Mouse (Mus musculus) stomach, postnatal 0 days (tissue): ENCODE results near the gene 1190007I07Rik. TPM values are rescaled to one million over a fixed set of nuclear protein-coding genes. Genes with fewer than 3 reads are reported as not detected.

Experiments used
- ATAC-seq: fragments of 200-750 bp; cut with Nextera tagmentation; 2 replicates; pipeline ENCODE4 v1.8.0; 2017; ENCODE audit not compliant: low FRiP score, low TSS enrichment
- DNase-seq: peaks from one replicate; pipeline ENCODE4 v3.0.0-alpha.2; 2016; ENCODE audit warnings: low spot score
- H3K27ac ChIP-seq: fragments of 300-500 bp; sonication (generic); replicated peaks from 2 replicates; pipeline ENCODE4 v1.5.1; 2014; ENCODE audit warnings: mild to moderate bottlenecking, control low read depth
- H3K27me3 ChIP-seq: fragments of 300-500 bp; sonication (generic); 2 replicates; pipeline ENCODE4 v1.6.1; 2014; ENCODE audit warnings: low read length; ENCODE audit not compliant: control insufficient read depth, insufficient read depth
- H3K36me3 ChIP-seq: fragments of 300-500 bp; sonication (generic); 2 replicates; pipeline ENCODE4 v1.6.1; 2014; ENCODE audit warnings: low read length, mixed read lengths; ENCODE audit not compliant: control insufficient read depth, insufficient read depth
- H3K4me1 ChIP-seq: fragments of 300-500 bp; sonication (generic); replicated peaks from 2 replicates; pipeline ENCODE4 v1.6.1; 2014; ENCODE audit warnings: antibody characterized with exemption; ENCODE audit not compliant: control insufficient read depth, insufficient read depth
- H3K4me2 ChIP-seq: fragments of 300-500 bp; sonication (generic); replicated peaks from 2 replicates; pipeline ENCODE4 v1.6.1; 2014; ENCODE audit warnings: low read depth, mild to moderate bottlenecking, control low read depth, moderate library complexity
- H3K4me3 ChIP-seq: fragments of 300-500 bp; sonication (generic); 2 replicates; pipeline ENCODE4 v1.5.1; 2014; ENCODE audit warnings: low read depth, low read length, control low read depth
- H3K9ac ChIP-seq: fragments of 300-500 bp; sonication (generic); 2 replicates; pipeline ENCODE4 v1.6.1; 2014; ENCODE audit warnings: mild to moderate bottlenecking, low read length, control low read depth, mixed read lengths
- H3K9me3 ChIP-seq: fragments of 300-500 bp; sonication (generic); 2 replicates; pipeline ENCODE4 v1.6.1; 2016; ENCODE audit warnings: low read length; ENCODE audit not compliant: control insufficient read depth
- CTCF ChIP-seq: IDR thresholded peaks from 2 replicates; pipeline ENCODE4 v1.5.1; 2016; ENCODE audit warnings: antibody characterized with exemption, low read depth, mild to moderate bottlenecking, moderate library complexity
- EP300 ChIP-seq: optimal IDR thresholded peaks from 2 replicates; pipeline ENCODE3; 2016; ENCODE audit warnings: antibody characterized with exemption
- WGBS: fragments of 180-500 bp; shearing (Covaris S2); extraction: QIAGEN DNeasy Blood & Tissue Kit; methylation state at CpG from one replicate; pipeline ENCODE4 v1.1.7; 2014; 5-methylcytosine and 5-hydroxymethylcytosine counted together
- polyA plus RNA-seq: library from polyadenylated mRNA; unstranded; fragments of >200 nt; fragmentation: Nextera tagmentation; extraction: Ambion mirVana; gene quantifications from 2 replicates; pipeline ENCODE4 v1.2.1, GENCODE M21; 2015

Gene 1190007I07Rik
- polyA plus RNA-seq, 1 experiment from 2014 or later: 38.0 TPM

DNA sequence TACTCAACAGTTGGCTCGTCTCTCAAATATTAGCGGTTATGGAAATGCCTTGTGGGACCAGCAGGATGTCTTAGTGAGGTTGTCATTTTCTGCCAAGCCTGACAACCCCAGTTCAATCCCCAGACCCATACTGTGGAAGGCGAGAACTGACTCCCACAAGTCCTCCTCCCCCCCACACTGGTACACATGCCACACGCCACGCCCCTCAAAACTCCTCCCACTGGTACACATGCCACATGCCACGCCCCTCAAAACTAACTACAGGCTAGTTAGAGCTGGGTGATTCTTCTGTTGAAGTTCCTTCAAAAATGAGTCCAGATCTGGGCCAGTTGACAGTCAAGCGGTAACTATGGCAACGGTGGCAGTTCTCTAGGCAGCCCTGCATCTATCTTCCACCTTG lies 23.1 kb upstream of the 1190007I07Rik start:
- no peak for ATAC-seq
- Histone ChIP-seq H3K4me1 (no peaks in the 10 kb centered on the region), H3K36me3 (peaks cover 17% of the 10 kb centered on the region), H3K9me3 (no peaks in the 10 kb centered on the region), H3K27me3 (no peaks in the 10 kb centered on the region), H3K4me2 (no peak overlapping the region), H3K27ac (no peak overlapping the region), H3K4me3 (no peak overlapping the region), H3K9ac (no peak overlapping the region)
- TF ChIP-seq CTCF: no peak
- no peak for TF ChIP-seq EP300
- 95% methylated on average over 8 of the region's 8 CpGs for WGBS
- DNase-seq: peak; percentile 26

DNA sequence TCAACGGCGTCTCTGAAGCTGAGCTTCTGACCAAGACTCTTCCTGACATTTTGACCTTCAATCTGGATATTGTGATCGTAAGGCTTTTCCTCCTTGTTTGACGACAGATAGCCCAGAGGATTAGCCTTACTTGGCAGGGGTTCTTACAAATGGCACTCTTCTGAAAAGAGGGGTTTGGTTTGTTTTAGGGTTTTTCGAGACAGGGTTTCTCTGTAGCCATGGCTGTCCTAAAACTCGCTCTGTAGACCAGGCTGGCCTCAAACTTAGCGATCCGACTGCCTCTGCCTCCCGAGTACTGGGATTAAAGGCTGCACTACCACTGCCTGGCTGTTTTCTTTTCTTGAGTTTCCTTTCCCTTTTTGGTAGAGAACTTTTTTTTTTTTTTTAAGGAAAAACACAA lies 18.5 kb upstream of the 1190007I07Rik start:
- WGBS: 91% methylated on average over 7 of the region's 9 CpGs
- H3K9me3 ChIP-seq: no peaks in the 10 kb centered on the region
- TF ChIP-seq CTCF (no peak), EP300 (no peak)
- ATAC-seq: no peak
- H3K4me3 ChIP-seq: no peak overlapping the region
- H3K9ac ChIP-seq: no peak overlapping the region
- no peak overlapping the region for H3K4me2 ChIP-seq
- no peak for DNase-seq
- no peaks in the 10 kb centered on the region for H3K27me3 ChIP-seq
- no peak overlapping the region for H3K27ac ChIP-seq
- H3K4me1 ChIP-seq: no peaks in the 10 kb centered on the region
- peaks cover 21% of the 10 kb centered on the region for H3K36me3 ChIP-seq

DNA sequence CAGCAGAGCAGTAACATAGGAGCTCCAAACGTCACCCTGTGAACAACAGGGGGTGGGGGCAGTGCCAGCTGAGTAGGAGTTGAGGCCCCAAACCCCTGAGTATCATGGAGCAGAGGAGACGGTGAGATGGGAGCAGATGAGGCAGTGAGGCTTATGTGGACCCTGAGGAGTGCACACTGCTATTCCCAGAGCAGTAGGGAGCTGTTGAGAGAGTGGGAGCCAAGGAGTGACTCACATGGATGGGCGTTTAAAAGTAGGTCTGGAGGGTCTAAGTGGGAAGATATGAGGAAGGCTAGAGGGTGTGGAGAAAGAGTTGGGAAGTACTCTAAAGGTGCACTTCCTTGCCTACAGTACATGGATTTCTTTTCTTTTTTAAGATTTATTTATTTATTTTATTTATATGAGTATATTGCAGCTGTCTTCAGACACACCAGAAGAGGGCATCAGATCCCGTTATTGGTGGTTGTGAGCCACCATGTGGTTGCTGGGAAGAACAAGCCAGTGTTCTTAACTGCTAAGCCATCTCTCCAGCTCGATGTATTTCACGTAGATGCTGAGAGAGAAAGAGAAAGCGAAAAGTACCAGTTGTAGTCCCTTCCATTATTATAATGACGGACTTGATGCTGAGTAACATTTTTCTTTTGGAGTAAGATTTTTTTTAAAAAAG lies 16.1 kb upstream of the 1190007I07Rik start:
- no peak overlapping the region for H3K9ac ChIP-seq
- H3K4me2 ChIP-seq: no peak overlapping the region
- WGBS: 88% methylated on average over 8 of the region's 8 CpGs
- no peaks in the 10 kb centered on the region for H3K4me1 ChIP-seq
- no peaks in the 10 kb centered on the region for H3K9me3 ChIP-seq
- no peak for DNase-seq
- TF ChIP-seq CTCF (no peak), EP300 (no peak)
- H3K27me3 ChIP-seq: no peaks in the 10 kb centered on the region
- no peak overlapping the region for H3K27ac ChIP-seq
- H3K4me3 ChIP-seq: no peak overlapping the region
- H3K36me3 ChIP-seq: peaks cover 15% of the 10 kb centered on the region; the same call in 1 of the 2 replicates
- no peak for ATAC-seq

DNA sequence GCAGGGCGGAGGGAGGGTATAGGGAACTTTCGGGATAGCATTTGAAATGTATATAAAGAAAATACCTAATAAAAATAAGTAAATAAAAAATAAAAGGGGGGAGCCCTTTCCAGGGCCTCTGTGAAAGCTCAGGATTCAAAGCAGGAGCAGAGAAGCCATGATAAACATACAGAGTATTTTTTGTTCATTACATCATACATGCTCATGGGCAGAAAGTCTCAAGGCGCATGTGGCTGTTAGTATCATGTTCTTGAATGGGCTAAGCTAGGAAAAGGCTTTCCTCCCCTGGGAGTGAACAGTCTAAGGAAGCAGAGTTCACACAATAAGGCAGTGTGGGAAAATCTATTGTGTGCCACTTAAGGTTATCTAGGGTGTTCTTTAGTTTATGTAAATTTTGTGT lies 13.3 kb upstream of the 1190007I07Rik start:
- H3K4me1 ChIP-seq: no peaks in the 10 kb centered on the region
- DNase-seq: no peak
- H3K9me3 ChIP-seq: no peaks in the 10 kb centered on the region
- ATAC-seq: no peak
- no peak overlapping the region for H3K9ac ChIP-seq
- H3K36me3 ChIP-seq: peaks cover 9% of the 10 kb centered on the region; the same call in 1 of the 2 replicates
- no peaks in the 10 kb centered on the region for H3K27me3 ChIP-seq
- no peak overlapping the region for H3K4me2 ChIP-seq
- TF ChIP-seq CTCF: no peak
- TF ChIP-seq EP300: no peak
- no peak overlapping the region for H3K4me3 ChIP-seq
- no peak overlapping the region for H3K27ac ChIP-seq
- 92% methylated on average over 3 of the region's 3 CpGs for WGBS

DNA sequence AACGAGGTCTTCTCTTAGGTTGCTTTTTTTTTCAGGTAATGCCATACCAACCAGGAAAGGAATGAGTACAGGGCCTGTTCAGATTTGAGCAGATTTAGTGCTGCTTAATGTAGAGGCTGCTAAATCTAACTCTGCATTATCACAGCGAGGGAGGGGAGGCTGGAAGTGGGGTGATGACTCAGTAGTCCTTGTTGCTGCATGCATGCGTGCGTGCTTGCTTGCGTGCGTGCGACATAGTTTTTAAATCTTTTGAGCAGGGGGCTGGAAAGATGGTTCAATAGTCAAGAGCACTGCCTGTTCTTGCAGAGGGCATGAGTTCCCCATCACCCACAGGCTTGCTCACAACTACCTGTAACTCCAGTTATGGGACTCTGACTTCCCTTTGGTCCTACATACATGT lies 11.3 kb upstream of the 1190007I07Rik start:
- 84% methylated on average over 7 of the region's 7 CpGs for WGBS
- Histone ChIP-seq H3K36me3 (peaks cover 4% of the 10 kb centered on the region; the same call in 1 of the 2 replicates), H3K9ac (no peak overlapping the region), H3K27me3 (no peaks in the 10 kb centered on the region), H3K9me3 (no peaks in the 10 kb centered on the region), H3K27ac (no peak overlapping the region), H3K4me2 (no peak overlapping the region), H3K4me3 (no peak overlapping the region), H3K4me1 (peaks cover 2% of the 10 kb centered on the region)
- DNase-seq: no peak
- ATAC-seq: no peak
- no peak for TF ChIP-seq CTCF
- no peak for TF ChIP-seq EP300

DNA sequence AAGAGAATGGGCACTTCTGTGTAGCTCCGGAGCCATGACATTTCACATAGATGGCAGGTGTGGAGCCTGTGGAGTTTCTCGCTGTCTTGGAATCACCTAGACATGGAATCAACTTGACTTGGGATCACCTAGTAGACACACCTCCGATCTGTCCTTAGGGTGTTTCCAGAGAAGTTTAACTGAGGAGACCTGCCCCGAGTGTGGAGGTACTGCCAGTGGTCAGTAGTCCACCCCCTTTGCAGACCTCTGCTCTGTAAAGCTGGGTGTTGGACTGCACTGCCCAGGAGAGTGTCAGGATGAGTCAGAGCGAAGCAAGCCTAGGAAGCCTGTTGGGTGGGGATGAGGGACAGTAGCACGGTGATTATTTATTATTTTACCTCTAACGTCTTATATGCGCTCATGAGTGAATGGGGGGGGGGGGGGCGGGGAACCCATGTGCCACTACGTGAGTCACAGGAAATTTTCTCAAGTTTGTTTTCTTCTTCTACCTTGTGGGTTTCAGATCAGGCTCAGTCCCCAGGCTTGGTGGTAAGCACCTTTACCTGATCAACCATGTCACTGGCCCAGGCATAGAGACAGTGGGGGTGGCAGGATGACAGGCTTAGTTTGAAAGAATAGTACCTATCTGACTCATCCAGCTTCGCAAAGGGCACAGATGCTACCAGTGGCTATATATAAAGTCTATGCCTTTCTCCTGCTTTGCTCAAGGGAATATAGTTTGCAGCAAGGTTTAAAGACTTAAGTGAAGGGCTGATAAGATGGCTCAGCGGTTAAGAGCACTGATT lies 9.7 kb upstream of the 1190007I07Rik start:
- DNase-seq (no peak), ATAC-seq (no peak)
- Histone ChIP-seq H3K36me3 (no peaks in the 10 kb centered on the region; the same call in 1 of the 2 replicates), H3K9ac (no peak overlapping the region), H3K27me3 (no peaks in the 10 kb centered on the region), H3K4me3 (no peak overlapping the region), H3K4me2 (no peak overlapping the region), H3K9me3 (no peaks in the 10 kb centered on the region), H3K27ac (no peak overlapping the region), H3K4me1 (peaks cover 2% of the 10 kb centered on the region)
- 95% methylated on average over 12 of the region's 12 CpGs for WGBS
- no peak for TF ChIP-seq EP300
- TF ChIP-seq CTCF: no peak
